Mouse (Mus musculus) frontal cortex, adult (tissue): ENCODE results near the gene Rps6ka3.

Source experiments
- ATAC-seq: cut with Nextera tagmentation; 2 replicates; pipeline ENCODE4 v1.9.2; 2017; ENCODE audit warnings: mild to moderate bottlenecking, moderate library complexity, mixed read lengths; ENCODE audit not compliant: low TSS enrichment

Gene Rps6ka3

GRCm38 (mm10) chrX:159210007-159210406 lies at the start of gene Rps6ka3:
Rps6ka3 (plus strand) TSS chrX:159210307.
- no peak for ATAC-seq

- ATAC-seq = no peak
Measured at GRCm38 (mm10) chrX:159169200-159169599, 40.9 kb upstream of the Rps6ka3 start.

- ATAC-seq = no peak
Measured at GRCm38 (mm10) chrX:159171579-159171978, 38.5 kb upstream of the Rps6ka3 start.

- ATAC-seq = no peak
Measured at GRCm38 (mm10) chrX:159191581-159191980, 18.5 kb upstream of the Rps6ka3 start.

- ATAC-seq = no peak
Measured at GRCm38 (mm10) chrX:159199495-159199894, 10.6 kb upstream of the Rps6ka3 start.

- no peak for ATAC-seq
Measured at GRCm38 (mm10) chrX:159200101-159200500, 10.0 kb upstream of the Rps6ka3 start.

GRCm38 (mm10) chrX:159210892-159211583 lies 931 bp downstream of the Rps6ka3 start:
- peak; percentile 70 for ATAC-seq

GRCm38 (mm10) chrX:159215253-159215652 lies 5.1 kb downstream of the Rps6ka3 start:
- ATAC-seq = peak; percentile 84

GRCm38 (mm10) chrX:159222474-159222873 lies 12.4 kb downstream of the Rps6ka3 start:
- no peak for ATAC-seq

GRCm38 (mm10) chrX:159237275-159237674 lies 27.2 kb downstream of the Rps6ka3 start:
- no peak for ATAC-seq

- no peak for ATAC-seq
Measured at GRCm38 (mm10) chrX:159254001-159254884, 44.1 kb downstream of the Rps6ka3 start.

GRCm38 (mm10) chrX:159255123-159255978 lies 45.2 kb downstream of the Rps6ka3 start:
- peak; percentile 88 for ATAC-seq

- ATAC-seq = peak; percentile 8
Measured at GRCm38 (mm10) chrX:159256040-159256852, 46.1 kb downstream of the Rps6ka3 start.

- peak; percentile 27; the same call in 1 of the 2 replicates for ATAC-seq
Measured at GRCm38 (mm10) chrX:159256921-159257421, 46.9 kb downstream of the Rps6ka3 start.

GRCm38 (mm10) chrX:159264681-159265080 lies 54.6 kb downstream of the Rps6ka3 start:
- ATAC-seq = no peak

- ATAC-seq = peak; percentile 52; the same call in 1 of the 2 replicates
Measured at GRCm38 (mm10) chrX:159269072-159269471, 59.0 kb downstream of the Rps6ka3 start.

- ATAC-seq = no peak
Measured at GRCm38 (mm10) chrX:159286765-159287164, 76.7 kb downstream of the Rps6ka3 start.

- no peak for ATAC-seq
Measured at GRCm38 (mm10) chrX:159295879-159296278, 85.8 kb downstream of the Rps6ka3 start.

- ATAC-seq = no peak
Measured at GRCm38 (mm10) chrX:159302349-159303311, 92.5 kb downstream of the Rps6ka3 start.

- ATAC-seq = peak; percentile 84
Measured at GRCm38 (mm10) chrX:159315293-159315692, 105.2 kb downstream of the Rps6ka3 start.
